Mouse (Mus musculus): ENCODE results near the gene Dio1.

Dio1 gene

GRCm38 (mm10) chr4:107344612-107345011 is 37.6 kb upstream of the Dio1 start:
- Histone ChIP-seq H3K36me3 (ENCODE audit: insufficient read depth, low read length) (peaks cover 10% of the 10 kb centered on the region), H3K27me3 (ENCODE audit: insufficient read depth, low read length) (no peaks in the 10 kb centered on the region), H3K4me3 (replicated peaks; ENCODE audit: low read length) (no peak overlapping the region), H3K4me1 (replicated peaks; ENCODE audit: low read depth, low read length) (no peaks in the 10 kb centered on the region; the same call in 1 of the 2 replicates), H3K9me3 (ENCODE audit: low read length) (no peaks in the 10 kb centered on the region)
- TF ChIP-seq CTCF (conservative IDR thresholded peaks at IDR 0.05; ENCODE audit: low read length) (no peak), NANOG (IDR thresholded peaks at IDR 0.05; ENCODE audit: borderline replicate concordance, low read length) (no peak), POU5F1 (IDR thresholded peaks at IDR 0.05; ENCODE audit: borderline replicate concordance, low read length) (no peak)

GRCm38 (mm10) chr4:107341354-107341753 is 34.4 kb upstream of the Dio1 start:
- Histone ChIP-seq H3K9me3 (ENCODE audit: low read length) (no peaks in the 10 kb centered on the region), H3K4me1 (replicated peaks; ENCODE audit: low read depth, low read length) (no peaks in the 10 kb centered on the region), H3K27me3 (ENCODE audit: insufficient read depth, low read length) (no peaks in the 10 kb centered on the region), H3K36me3 (ENCODE audit: insufficient read depth, low read length) (peaks cover 10% of the 10 kb centered on the region), H3K4me3 (replicated peaks; ENCODE audit: low read length) (no peak overlapping the region)
- TF ChIP-seq CTCF (conservative IDR thresholded peaks at IDR 0.05; ENCODE audit: low read length) (no peak), POU5F1 (IDR thresholded peaks at IDR 0.05; ENCODE audit: borderline replicate concordance, low read length) (no peak), NANOG (IDR thresholded peaks at IDR 0.05; ENCODE audit: borderline replicate concordance, low read length) (no peak)

DNA sequence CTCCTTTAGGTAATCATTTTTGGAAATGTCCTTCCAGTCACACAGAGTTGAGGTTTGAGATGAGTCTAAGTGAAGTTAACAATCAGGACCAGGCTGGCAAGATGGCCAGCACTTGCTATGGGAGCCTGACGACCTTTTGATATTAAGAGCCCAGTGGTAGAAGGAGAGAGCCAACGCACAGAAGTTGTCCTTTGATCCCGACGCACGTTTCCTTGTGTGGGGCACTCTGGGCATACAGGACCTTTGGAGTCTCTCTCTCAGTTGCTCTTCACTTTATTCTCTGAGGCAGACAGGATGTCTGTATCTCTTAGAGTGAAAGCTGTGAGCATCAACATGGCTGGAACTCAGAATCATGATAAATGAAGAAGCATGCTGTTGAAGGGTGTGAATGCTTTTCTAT is 30.5 kb upstream of the Dio1 start:
- no peaks in the 10 kb centered on the region for H3K9me3 ChIP-seq (ENCODE audit: low read length)
- TF ChIP-seq NANOG (IDR thresholded peaks at IDR 0.05; ENCODE audit: borderline replicate concordance, low read length): no peak
- TF ChIP-seq CTCF (conservative IDR thresholded peaks at IDR 0.05; ENCODE audit: low read length): no peak
- no peak for TF ChIP-seq POU5F1 (IDR thresholded peaks at IDR 0.05; ENCODE audit: borderline replicate concordance, low read length)
- H3K4me3 ChIP-seq (replicated peaks; ENCODE audit: low read length): no peak overlapping the region
- no peaks in the 10 kb centered on the region for H3K4me1 ChIP-seq (replicated peaks; ENCODE audit: low read depth, low read length)
- H3K27me3 ChIP-seq (ENCODE audit: insufficient read depth, low read length): no peaks in the 10 kb centered on the region
- H3K36me3 ChIP-seq (ENCODE audit: insufficient read depth, low read length): no peaks in the 10 kb centered on the region; the same call in none of the 2 replicates

DNA sequence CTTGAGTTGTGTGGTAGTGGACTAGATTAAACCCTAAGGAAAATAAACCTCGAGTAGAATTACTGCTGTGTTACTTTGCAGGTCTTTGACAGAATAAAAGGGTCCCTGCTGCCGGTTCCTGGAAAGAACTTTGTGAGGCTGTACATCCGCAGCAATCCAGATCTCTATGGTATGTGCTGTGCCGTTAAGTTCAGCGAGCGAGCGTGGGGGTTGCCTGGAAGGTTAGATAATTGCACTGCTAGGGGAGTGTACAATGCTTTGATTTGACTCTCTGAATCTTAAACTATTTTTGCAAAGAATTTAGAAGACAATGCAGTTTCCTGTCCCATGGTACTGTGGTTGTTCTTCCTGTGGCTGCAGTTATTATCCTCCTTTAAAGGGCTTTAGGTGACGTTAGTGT is 29.4 kb upstream of the Dio1 start:
- Histone ChIP-seq H3K4me1 (replicated peaks; ENCODE audit: low read depth, low read length) (no peaks in the 10 kb centered on the region), H3K4me3 (replicated peaks; ENCODE audit: low read length) (no peak overlapping the region), H3K9me3 (ENCODE audit: low read length) (no peaks in the 10 kb centered on the region), H3K27me3 (ENCODE audit: insufficient read depth, low read length) (no peaks in the 10 kb centered on the region), H3K36me3 (ENCODE audit: insufficient read depth, low read length) (no peaks in the 10 kb centered on the region; the same call in 1 of the 2 replicates)
- no peak for TF ChIP-seq NANOG (IDR thresholded peaks at IDR 0.05; ENCODE audit: borderline replicate concordance, low read length)
- no peak for TF ChIP-seq CTCF (conservative IDR thresholded peaks at IDR 0.05; ENCODE audit: low read length)
- TF ChIP-seq POU5F1 (IDR thresholded peaks at IDR 0.05; ENCODE audit: borderline replicate concordance, low read length): no peak

DNA sequence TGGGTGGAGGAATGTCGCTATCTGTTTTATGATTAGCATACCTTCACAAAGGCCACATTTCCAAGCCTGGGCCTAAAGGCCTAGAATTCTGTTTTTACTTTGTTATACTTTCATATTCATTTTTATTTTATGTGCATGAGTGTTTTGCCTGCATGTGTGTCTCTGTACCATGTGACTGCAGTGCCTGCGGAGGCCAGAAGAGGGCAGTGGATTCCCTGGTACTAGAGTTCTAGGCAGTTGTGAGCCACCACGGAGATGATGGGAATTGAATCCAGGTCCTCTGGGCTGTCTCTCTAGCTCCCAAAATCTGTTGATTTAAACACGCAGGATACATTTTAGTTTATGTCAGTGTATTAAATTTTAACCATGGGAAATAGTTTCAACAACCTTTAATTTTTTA is 26.5 kb upstream of the Dio1 start:
- H3K4me3 ChIP-seq (replicated peaks; ENCODE audit: low read length): no peak overlapping the region
- H3K27me3 ChIP-seq (ENCODE audit: insufficient read depth, low read length): no peaks in the 10 kb centered on the region
- TF ChIP-seq POU5F1 (IDR thresholded peaks at IDR 0.05; ENCODE audit: borderline replicate concordance, low read length): no peak
- no peak for TF ChIP-seq NANOG (IDR thresholded peaks at IDR 0.05; ENCODE audit: borderline replicate concordance, low read length)
- peak; percentile 22 for TF ChIP-seq CTCF (conservative IDR thresholded peaks at IDR 0.05; ENCODE audit: low read length)
- no peaks in the 10 kb centered on the region for H3K9me3 ChIP-seq (ENCODE audit: low read length)
- no peaks in the 10 kb centered on the region for H3K4me1 ChIP-seq (replicated peaks; ENCODE audit: low read depth, low read length)
- no peaks in the 10 kb centered on the region; the same call in 1 of the 2 replicates for H3K36me3 ChIP-seq (ENCODE audit: insufficient read depth, low read length)

- no peaks in the 10 kb centered on the region for H3K27me3 ChIP-seq (ENCODE audit: insufficient read depth, low read length)
- no peak overlapping the region for H3K4me3 ChIP-seq (replicated peaks; ENCODE audit: low read length)
- no peaks in the 10 kb centered on the region for H3K9me3 ChIP-seq (ENCODE audit: low read length)
- no peak for TF ChIP-seq NANOG (IDR thresholded peaks at IDR 0.05; ENCODE audit: borderline replicate concordance, low read length)
- no peak for TF ChIP-seq CTCF (conservative IDR thresholded peaks at IDR 0.05; ENCODE audit: low read length)
- TF ChIP-seq POU5F1 (IDR thresholded peaks at IDR 0.05; ENCODE audit: borderline replicate concordance, low read length): no peak
- no peaks in the 10 kb centered on the region for H3K36me3 ChIP-seq (ENCODE audit: insufficient read depth, low read length)
- no peaks in the 10 kb centered on the region for H3K4me1 ChIP-seq (replicated peaks; ENCODE audit: low read depth, low read length)
Measured at GRCm38 (mm10) chr4:107328530-107328929, 21.6 kb upstream of the Dio1 start.

GRCm38 (mm10) chr4:107323113-107323512 is 16.1 kb upstream of the Dio1 start:
- Histone ChIP-seq H3K4me3 (replicated peaks; ENCODE audit: low read length) (no peak overlapping the region), H3K9me3 (ENCODE audit: low read length) (no peaks in the 10 kb centered on the region), H3K4me1 (replicated peaks; ENCODE audit: low read depth, low read length) (no peaks in the 10 kb centered on the region; the same call in 1 of the 2 replicates), H3K36me3 (ENCODE audit: insufficient read depth, low read length) (peaks cover 29% of the 10 kb centered on the region), H3K27me3 (ENCODE audit: insufficient read depth, low read length) (no peaks in the 10 kb centered on the region)
- TF ChIP-seq NANOG (IDR thresholded peaks at IDR 0.05; ENCODE audit: borderline replicate concordance, low read length): no peak
- no peak for TF ChIP-seq CTCF (conservative IDR thresholded peaks at IDR 0.05; ENCODE audit: low read length)
- no peak for TF ChIP-seq POU5F1 (IDR thresholded peaks at IDR 0.05; ENCODE audit: borderline replicate concordance, low read length)

DNA sequence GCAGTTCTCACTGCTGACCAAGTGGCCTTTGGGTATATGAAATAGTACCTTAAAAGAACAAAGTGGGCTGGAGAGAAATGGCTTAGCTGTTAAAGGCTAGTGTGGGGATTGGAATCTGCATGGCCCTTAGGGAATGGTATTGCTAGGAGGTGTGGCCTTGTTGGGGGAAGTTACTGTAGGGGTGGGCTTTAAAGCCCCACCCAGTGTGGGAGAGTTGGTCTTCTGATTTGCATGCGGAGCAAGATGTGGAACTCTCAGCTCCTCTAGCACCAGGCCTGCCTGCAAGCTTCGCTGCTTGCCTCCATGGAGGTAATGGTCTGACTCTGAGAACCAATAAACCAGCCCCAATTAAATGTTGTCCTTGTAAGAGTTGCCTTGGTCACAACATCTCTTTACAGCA is 14.1 kb upstream of the Dio1 start:
- H3K27me3 ChIP-seq (ENCODE audit: insufficient read depth, low read length): no peaks in the 10 kb centered on the region
- TF ChIP-seq NANOG (IDR thresholded peaks at IDR 0.05; ENCODE audit: borderline replicate concordance, low read length): no peak
- H3K36me3 ChIP-seq (ENCODE audit: insufficient read depth, low read length): peaks cover 44% of the 10 kb centered on the region
- H3K9me3 ChIP-seq (ENCODE audit: low read length): no peaks in the 10 kb centered on the region
- H3K4me3 ChIP-seq (replicated peaks; ENCODE audit: low read length): no peak overlapping the region
- no peaks in the 10 kb centered on the region; the same call in 1 of the 2 replicates for H3K4me1 ChIP-seq (replicated peaks; ENCODE audit: low read depth, low read length)

DNA sequence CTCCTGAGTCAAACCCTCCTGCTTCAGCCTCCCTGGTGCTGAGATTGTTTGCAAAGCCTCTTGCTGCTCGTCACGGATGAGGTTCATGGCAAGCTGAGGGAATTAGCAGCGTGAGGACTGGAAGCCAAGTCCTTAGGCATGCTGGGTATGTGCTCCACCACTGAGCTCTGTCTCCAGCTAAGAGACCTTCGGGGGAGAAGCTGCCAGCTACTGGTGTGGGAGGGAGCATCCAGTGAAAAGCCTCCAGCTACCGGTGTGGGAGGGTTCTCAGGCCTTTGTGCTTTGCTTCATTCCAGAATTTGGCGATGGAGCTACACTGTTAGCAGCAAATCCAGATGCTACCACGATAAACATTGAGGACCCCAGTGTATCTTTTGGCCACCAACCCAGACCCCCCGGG is 11.7 kb upstream of the Dio1 start:
- peaks cover 11% of the 10 kb centered on the region for H3K4me1 ChIP-seq (replicated peaks; ENCODE audit: low read depth, low read length)
- no peak for TF ChIP-seq NANOG (IDR thresholded peaks at IDR 0.05; ENCODE audit: borderline replicate concordance, low read length)
- no peak for TF ChIP-seq POU5F1 (IDR thresholded peaks at IDR 0.05; ENCODE audit: borderline replicate concordance, low read length)
- no peak for TF ChIP-seq CTCF (conservative IDR thresholded peaks at IDR 0.05; ENCODE audit: low read length)
- H3K36me3 ChIP-seq (ENCODE audit: insufficient read depth, low read length): peaks cover 44% of the 10 kb centered on the region
- no peaks in the 10 kb centered on the region for H3K9me3 ChIP-seq (ENCODE audit: low read length)
- peaks cover under 1% of the 10 kb centered on the region; the same call in 1 of the 2 replicates for H3K27me3 ChIP-seq (ENCODE audit: insufficient read depth, low read length)
- no peak overlapping the region for H3K4me3 ChIP-seq (replicated peaks; ENCODE audit: low read length)
